Mouse (Mus musculus) brain, embryonic 14.5 days (tissue): ENCODE results near the gene Cadps2. TPM values are rescaled to one million over a fixed set of nuclear protein-coding genes. Genes with fewer than 3 reads are reported as not detected.
A peak's percentile ranks its signal among the peaks of the same experiment; 100 is the strongest.

Source experiments
- DNase-seq: peaks from one replicate; pipeline ENCODE4 v3.0.0-alpha.2; 2011; ENCODE audit warnings: low read depth
- CTCF ChIP-seq: fragments of 200-500 bp; IDR thresholded peaks from 2 replicates; pipeline ENCODE4 v1.5.1; 2012; ENCODE audit warnings: inconsistent platforms, mild to moderate bottlenecking, moderate library complexity, borderline replicate concordance; ENCODE audit not compliant: insufficient read depth, insufficient read length; ENCODE audit errors: extremely low read depth
- POLR2A ChIP-seq: fragments of 200-500 bp; IDR thresholded peaks from 2 replicates; pipeline ENCODE4 v1.6.1; 2012; ENCODE audit warnings: mild to moderate bottlenecking, inconsistent platforms, borderline replicate concordance; ENCODE audit not compliant: poor library complexity, insufficient read depth, insufficient read length, severe bottlenecking; ENCODE audit errors: extremely low read depth
- polyA plus RNA-seq: library from polyadenylated mRNA; depleted of rRNA; stranded (reverse); fragments of >200 nt; gene quantifications from 2 replicates; pipeline ENCODE4 v1.2.3, GENCODE M21; 2012

Cadps2 gene
- polyA plus RNA-seq, 1 experiment = 7.7 TPM

DNA sequence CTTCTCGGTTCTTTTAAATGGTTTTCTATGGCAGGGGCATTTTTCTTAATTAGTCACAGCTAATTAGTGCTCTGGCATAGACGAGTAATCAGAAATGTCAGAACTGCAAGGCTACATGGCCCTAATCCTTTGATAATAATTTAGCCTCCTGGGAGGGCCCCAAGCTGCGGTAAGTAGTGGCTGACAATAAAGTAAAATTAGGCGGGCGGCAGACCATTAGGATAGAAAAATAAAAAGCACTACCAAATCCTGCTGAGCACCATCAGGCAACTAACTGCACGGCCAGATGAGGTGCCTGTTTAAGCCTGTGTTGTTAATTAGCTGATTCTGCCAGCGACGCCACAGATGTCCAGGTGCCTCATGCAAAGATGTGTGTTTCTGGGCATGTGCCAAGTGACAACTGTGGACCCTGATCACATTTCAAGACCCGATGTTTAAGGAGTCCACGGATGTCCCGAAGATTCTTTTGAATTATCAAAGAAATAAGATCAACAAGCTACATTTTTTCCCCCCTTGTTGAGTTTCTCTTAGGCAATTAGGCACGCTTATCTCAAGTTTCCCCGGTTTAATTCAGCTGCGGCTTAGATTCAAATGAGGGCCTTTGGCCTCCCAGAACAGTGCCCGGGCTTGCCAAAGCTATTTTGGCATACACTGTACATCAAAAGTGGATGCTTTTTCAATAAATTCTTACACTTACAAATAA is 558.3 kb downstream of the Cadps2 start:
- DNase-seq = peak; percentile 96
- TF ChIP-seq CTCF (no peak), POLR2A (no peak)

DNA sequence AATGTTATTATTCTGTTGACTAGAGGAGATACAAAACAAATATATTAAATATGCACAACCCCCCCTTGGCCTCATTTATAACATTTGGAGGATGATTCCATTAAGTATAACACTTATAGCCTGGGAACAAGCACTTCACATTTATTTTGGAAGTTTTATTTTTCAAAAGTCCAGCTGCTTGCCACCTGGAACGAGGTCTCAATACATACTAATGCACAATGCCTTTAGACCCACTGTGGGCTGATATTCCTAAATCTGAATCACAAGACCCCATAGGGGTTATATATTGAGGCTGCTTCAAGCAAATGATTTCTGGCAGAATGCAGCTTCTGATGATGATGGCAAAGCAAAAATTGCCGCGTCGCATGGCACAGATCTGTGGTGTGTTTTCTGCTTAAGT is 565.7 kb downstream of the Cadps2 start:
- no peak for TF ChIP-seq POLR2A
- TF ChIP-seq CTCF = no peak
- DNase-seq = no peak

DNA sequence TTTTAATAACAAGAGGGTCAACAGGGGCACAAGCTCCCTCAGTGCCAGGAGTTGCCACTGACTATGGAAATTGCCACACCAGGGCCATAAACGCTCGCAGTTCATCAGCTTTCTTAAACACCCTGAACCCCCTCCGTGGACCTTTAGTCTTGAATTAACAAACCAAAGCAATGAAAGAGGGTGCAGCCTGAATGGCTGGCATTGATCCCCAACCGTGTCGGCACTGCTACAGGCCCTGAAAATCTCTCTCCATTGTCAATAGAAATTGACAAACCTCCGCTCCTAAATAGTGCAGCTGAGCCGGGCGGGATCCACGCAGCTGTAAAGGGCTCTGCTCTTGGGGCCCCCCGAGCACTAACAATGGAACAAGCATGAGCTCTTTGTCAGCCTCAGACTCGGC is 566.2 kb downstream of the Cadps2 start:
- peak; percentile 89 for DNase-seq
- TF ChIP-seq CTCF (no peak), POLR2A (no peak)

DNA sequence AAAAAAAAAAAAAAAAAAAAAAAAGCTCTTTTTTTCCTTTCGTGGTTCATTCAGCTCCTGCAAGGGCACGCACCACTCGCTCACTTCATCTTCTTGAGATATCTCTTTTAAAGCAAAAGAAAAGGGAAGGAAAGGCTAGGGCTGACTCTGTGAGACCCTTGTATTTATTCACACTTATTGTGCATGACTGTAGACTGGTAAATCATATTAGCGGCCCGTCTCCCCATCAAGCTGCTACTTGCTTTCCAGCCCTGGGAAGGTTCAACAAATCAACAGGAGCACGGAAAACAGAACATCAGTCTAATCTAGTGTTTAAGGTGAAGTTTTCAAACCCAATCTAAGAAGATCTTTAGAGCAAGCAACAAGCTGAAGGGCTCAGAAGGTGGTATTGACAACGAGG is 566.7 kb downstream of the Cadps2 start:
- DNase-seq = peak; percentile 70
- TF ChIP-seq POLR2A (no peak), CTCF (no peak)

DNA sequence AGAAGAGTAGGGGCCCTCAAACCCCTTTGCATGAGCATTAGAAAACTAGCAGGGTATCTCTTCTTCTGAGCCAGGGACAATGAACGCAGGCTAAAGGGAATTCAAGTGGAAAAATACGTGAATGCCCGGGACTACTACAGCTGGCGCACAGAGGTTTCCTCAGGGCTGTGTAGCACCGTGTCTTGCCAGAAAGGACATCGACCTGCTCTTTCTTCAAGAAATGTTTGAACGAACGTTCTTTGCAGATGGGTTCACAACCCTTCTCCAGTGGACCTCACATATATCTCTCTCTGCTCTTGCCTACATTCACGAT is 578.5 kb downstream of the Cadps2 start:
- DNase-seq = peak; percentile 39
- no peak for TF ChIP-seq CTCF
- TF ChIP-seq POLR2A = no peak

DNA sequence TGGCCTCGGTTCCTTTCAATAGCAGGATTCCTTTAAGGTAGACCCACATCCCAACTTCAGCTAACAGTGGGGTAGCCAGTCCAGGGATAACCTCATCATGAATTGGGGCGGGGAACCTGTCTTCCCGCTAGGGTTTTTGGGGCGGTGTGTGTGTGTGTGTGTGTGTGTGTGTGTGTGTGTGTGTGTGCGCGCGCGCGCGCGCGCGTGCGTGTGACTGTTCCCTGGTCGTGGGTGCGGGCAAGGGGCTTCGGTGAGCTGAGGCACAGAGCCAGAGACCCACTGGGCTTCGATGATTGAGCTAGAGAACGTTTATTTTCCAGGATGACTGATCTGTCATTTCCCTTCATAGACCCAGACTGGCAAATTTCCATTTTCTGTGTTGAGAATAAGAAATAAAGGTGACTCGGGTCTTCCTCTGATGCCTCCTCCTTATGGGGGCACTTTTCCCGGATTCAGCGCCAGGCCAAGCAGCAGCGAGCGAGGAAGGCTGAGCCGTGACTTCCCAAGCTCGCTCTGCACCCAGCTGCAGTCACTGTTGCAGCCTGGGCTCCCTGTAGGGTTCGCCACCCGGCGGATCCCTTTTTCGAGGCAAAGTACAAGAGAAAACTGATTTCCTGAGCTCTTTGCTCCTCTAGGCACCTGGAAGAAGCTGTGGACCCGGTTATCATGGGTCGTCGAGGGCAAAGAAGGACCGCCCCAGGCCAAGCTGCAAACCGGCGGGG is 579.0 kb downstream of the Cadps2 start:
- DNase-seq = no peak

DNA sequence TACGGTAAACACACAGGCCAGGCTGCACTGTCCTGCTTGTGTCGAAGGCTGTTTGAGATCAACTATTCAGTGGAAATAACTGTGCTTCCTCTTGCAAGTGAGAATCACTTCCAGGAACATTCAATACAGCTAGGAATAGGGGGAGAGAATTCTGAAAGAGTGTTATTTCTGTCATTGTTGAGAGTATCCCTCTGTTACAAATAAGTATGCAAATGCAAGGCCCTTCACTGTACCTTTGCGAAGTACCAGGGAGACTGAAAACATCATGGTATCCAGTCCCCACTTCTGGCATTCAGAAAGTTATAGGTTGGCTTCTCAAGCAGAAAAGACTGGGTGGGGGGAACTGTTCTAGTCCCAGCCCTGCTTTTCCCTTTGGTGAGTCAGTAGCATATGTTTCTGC is 581.2 kb downstream of the Cadps2 start:
- no peak for DNase-seq
- TF ChIP-seq CTCF (no peak), POLR2A (no peak)

More for the DNA sequence above, 579.0 kb downstream of the Cadps2 start:
- TF ChIP-seq POLR2A = no peak
- no peak for TF ChIP-seq CTCF

DNA sequence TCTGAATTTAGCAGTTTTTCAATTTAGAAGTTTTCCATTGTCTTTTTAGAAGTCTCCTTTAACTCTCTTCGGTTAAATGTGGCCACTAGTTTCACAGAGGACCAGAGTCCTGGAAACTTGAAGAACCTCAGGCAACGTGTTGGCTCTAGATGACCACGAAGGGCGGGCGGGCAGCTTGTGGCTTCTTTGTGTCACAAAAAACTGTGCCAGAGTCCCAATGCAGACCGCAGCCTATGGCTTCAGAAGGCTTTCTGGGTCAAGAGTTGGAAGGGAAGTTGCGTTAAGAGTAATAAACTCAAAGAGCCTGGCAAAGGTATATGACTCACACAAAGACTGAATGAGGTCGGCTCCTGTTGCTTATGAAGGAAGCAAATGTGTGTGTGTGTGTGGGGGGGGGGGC is 584.1 kb downstream of the Cadps2 start:
- no peak for TF ChIP-seq CTCF
- TF ChIP-seq POLR2A = no peak
- DNase-seq = no peak

DNA sequence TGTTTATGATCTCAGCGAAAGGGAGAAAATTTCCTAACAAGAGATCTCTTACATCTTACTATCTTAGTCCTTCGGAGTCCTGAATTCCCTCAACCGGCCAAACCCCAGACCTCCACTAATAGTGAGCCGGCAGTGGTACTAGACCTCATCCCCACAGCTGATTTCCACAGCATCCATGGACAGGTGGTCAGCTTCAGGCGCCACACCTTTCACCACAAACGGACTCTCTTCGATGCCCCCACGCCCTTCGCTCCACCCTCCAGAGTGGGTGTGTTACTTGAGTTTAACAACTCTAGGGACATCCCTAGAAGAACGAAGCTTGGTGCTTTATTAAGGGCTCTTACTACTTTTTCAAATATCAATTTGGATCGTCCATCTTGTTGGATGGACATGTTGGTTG is 584.6 kb downstream of the Cadps2 start:
- DNase-seq = no peak
- TF ChIP-seq POLR2A (no peak), CTCF (no peak)

DNA sequence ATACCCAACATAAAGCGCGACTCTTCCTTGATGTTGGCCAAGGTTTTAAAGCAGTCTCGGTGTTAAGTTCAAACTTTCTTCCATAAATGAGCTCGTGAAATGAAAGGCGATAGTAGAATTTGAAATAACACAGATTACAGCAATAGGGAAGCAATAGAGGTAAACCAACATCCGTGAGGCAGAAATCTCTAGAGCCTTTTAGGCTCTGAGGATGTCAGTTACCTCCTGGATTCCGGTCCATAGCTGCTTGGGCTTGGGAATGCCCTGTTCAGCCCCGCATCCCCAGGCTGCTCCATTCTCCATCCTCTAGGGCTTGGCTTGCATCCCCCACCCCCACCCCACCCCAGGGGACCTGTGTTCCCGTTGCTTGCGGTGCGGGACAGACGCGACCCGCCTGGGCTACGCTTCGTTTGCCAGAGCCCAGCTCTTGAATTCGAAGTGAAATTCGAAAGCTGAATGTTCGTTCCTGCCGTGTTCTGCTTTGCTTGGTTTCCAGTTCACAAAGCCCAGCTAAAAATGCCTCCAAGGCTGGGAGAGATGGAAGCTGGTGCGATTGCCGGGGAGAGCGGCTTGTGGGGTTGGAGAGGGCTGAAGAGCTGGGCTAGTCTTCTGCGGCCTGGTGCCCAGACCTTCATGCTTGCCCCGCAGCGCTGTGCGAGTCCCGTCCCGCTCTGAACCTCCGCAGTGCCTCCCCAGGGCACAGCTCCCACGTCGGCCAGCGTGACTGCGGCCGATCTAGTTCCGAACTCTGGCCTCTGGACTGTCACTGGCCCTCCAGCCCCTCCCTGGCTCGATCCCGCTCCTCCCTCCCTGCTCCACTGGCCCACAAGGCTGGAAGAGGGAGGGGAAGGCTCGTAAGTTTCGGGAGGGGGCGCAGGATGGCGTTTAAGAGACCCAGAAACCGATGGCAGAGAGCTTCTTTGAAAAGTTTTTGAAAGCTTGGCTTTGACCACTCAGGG is 585.6 kb downstream of the Cadps2 start:
- no peak for TF ChIP-seq CTCF
- DNase-seq = peak; percentile 71
